Mouse (Mus musculus) spleen, adult 2 months (tissue): Measurements from ENCODE around the gene Gclc. TPM values are rescaled to one million over a fixed set of nuclear protein-coding genes. Genes with fewer than 3 reads are reported as not detected.

Source experiments
- DNase-seq, 2 experiments: peaks; one replicate each; pipeline versions ENCODE4 v3.0.0 to v3.0.0-alpha.2; 2012 to 2021; ENCODE audit warnings: low spot score in 2 of 2, low read depth in 1 of 2
- H3K27ac ChIP-seq: fragments of 200-500 bp; 2 replicates; pipeline ENCODE4 v1.5.1; 2012; ENCODE audit warnings: low read length, inconsistent platforms; ENCODE audit not compliant: insufficient read depth
- H3K27me3 ChIP-seq: fragments of 200-500 bp; 2 replicates; pipeline ENCODE4 v1.6.1; 2012; ENCODE audit warnings: mild to moderate bottlenecking, moderate library complexity, low read length, inconsistent platforms; ENCODE audit not compliant: control insufficient read depth, insufficient read depth
- H3K36me3 ChIP-seq: fragments of 200-500 bp; 2 replicates; pipeline ENCODE4 v1.6.1; 2012; ENCODE audit warnings: mild to moderate bottlenecking, low read length, inconsistent platforms; ENCODE audit not compliant: control insufficient read depth, insufficient read depth
- H3K4me1 ChIP-seq: fragments of 200-500 bp; 2 replicates; pipeline ENCODE4 v1.6.1; 2011; ENCODE audit warnings: inconsistent platforms; ENCODE audit not compliant: control insufficient read depth, insufficient read depth, insufficient read length
- H3K4me3 ChIP-seq: fragments of 200-500 bp; 2 replicates; pipeline ENCODE4 v1.5.1; 2011; ENCODE audit warnings: mild to moderate bottlenecking, inconsistent platforms; ENCODE audit not compliant: insufficient read depth, insufficient read length; ENCODE audit errors: extremely low read depth
- CTCF ChIP-seq: fragments of 200-500 bp; IDR thresholded peaks from 2 replicates; pipeline ENCODE4 v1.5.1; 2011; ENCODE audit warnings: mild to moderate bottlenecking, inconsistent platforms; ENCODE audit not compliant: insufficient read depth, insufficient read length, insufficient replicate concordance; ENCODE audit errors: extremely low read depth
- POLR2A ChIP-seq: fragments of 200-500 bp; IDR thresholded peaks from 2 replicates; pipeline ENCODE4 v1.6.1; 2011; ENCODE audit warnings: low read depth, low read length, inconsistent platforms
- WGBS: fragments of 180-500 bp; shearing (Covaris S2); methylation state at CpG from one replicate; pipeline ENCODE4 v1.1.7; 2018; 5-methylcytosine and 5-hydroxymethylcytosine counted together
- polyA plus RNA-seq: library from polyadenylated mRNA; depleted of rRNA; stranded (reverse); fragments of >200 nt; gene quantifications from 2 replicates; pipeline ENCODE4 v1.2.3, GENCODE M21; 2012

The Gclc gene
- polyA plus RNA-seq, 1 experiment = 14.1 TPM

GRCm38 (mm10) chr9:77793838-77794237, 39.5 kb downstream of the Gclc start:
- WGBS = 75% methylated on average over 3 of the region's 3 CpGs
- TF ChIP-seq CTCF = no peak
- no peak for TF ChIP-seq POLR2A
- peaks cover 31% of the 10 kb centered on the region for H3K36me3 ChIP-seq
- H3K27me3 ChIP-seq = no peaks in the 10 kb centered on the region
- no peak for DNase-seq
- no peak overlapping the region for H3K4me3 ChIP-seq
- no peak overlapping the region for H3K27ac ChIP-seq
- H3K4me1 ChIP-seq = no peaks in the 10 kb centered on the region

DNA sequence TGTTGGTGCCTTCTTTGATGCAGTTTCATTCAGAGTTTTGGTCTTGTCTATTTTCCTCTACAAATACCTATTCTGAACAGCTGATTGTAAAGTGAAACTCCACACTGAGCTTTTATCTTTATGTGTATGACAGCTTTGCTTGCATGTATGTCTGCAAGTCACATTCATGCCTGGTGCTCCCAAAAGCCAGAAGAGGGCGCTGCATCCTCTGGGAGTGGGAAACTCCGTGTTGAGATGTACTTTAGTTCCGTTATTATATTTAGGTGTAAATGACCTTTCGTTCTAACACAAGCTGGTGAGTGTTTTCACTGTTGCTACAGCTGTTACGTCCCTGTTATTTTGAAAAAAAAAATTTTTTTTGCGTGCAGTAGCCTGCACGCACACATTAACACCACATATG, 48.1 kb downstream of the Gclc start:
- Histone ChIP-seq H3K36me3 (no peaks in the 10 kb centered on the region), H3K4me3 (no peak overlapping the region), H3K4me1 (no peaks in the 10 kb centered on the region), H3K27me3 (no peaks in the 10 kb centered on the region), H3K27ac (no peak overlapping the region)
- TF ChIP-seq POLR2A (no peak), CTCF (peak; percentile 20; the same call in 1 of the 2 replicates)
- WGBS = 58% methylated on average over 7 of the region's 7 CpGs
- no peak for DNase-seq

GRCm38 (mm10) chr9:77806426-77806825, 52.1 kb downstream of the Gclc start:
- Histone ChIP-seq H3K27me3 (no peaks in the 10 kb centered on the region), H3K36me3 (no peaks in the 10 kb centered on the region), H3K4me1 (no peaks in the 10 kb centered on the region), H3K4me3 (0 out of 2 replicates have a peak overlapping the region, but pooled peaks have one; percentile 19), H3K27ac (no peak overlapping the region)
- WGBS = 39% methylated on average over 3 of the region's 3 CpGs
- DNase-seq = no peak
- TF ChIP-seq CTCF (no peak), POLR2A (no peak)

DNA sequence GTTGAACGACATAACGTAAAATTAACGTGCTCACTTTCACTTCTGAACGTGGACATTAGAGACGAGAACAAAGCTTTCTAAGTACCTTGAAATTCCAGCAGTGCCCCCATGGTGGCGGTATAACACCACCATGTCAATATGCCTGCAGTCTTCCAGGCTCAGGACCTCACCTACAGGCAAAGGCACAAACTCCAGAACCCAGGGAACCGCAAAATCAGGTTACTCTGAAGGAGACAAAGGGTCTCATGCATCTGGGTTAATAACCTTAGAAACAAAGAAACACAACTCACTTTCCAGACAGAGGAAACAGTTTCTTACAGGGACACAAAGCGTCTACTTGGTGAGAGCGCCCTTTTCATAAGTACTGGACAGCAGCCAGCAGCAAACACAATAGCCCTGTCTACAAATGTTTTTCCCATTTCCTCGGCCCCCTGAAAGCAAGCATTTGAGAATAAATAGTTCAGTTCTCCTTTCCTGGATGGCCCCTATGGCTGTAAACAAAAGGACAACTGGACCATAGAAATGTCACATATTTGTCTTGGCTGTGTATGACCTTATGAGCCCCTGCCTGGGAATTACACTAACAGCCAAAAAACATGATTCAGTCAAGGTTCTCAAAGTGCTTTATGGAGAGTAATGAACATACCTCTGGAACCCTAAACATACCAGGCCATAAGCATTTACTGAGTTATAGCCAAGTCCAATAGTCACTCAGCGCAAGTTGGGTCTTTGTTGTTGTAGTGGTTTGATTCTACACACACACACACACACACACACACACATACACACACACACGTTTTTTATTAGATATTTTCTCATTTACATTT, 52.7 kb downstream of the Gclc start:
- TF ChIP-seq POLR2A = no peak
- peak; percentile 89; the same call in 1 of the 2 replicates for TF ChIP-seq CTCF
- H3K27ac ChIP-seq = no peak overlapping the region

GRCm38 (mm10) chr9:77808481-77808880, 54.1 kb downstream of the Gclc start:
- Histone ChIP-seq H3K4me1 (no peaks in the 10 kb centered on the region), H3K4me3 (no peak overlapping the region), H3K27me3 (no peaks in the 10 kb centered on the region), H3K27ac (no peak overlapping the region), H3K36me3 (no peaks in the 10 kb centered on the region)
- TF ChIP-seq POLR2A (no peak), CTCF (no peak)
- DNase-seq = no peak
- WGBS = 75% methylated on average over 6 of the region's 6 CpGs

More for the DNA sequence above, 52.7 kb downstream of the Gclc start:
- Histone ChIP-seq H3K27me3 (no peaks in the 10 kb centered on the region), H3K36me3 (no peaks in the 10 kb centered on the region), H3K4me1 (no peaks in the 10 kb centered on the region), H3K4me3 (0 out of 2 replicates have a peak overlapping the region, but pooled peaks have one; percentile 19)
- peak; percentile 62 to 77 for DNase-seq
- WGBS = 23% methylated on average over 12 of the region's 12 CpGs

DNA sequence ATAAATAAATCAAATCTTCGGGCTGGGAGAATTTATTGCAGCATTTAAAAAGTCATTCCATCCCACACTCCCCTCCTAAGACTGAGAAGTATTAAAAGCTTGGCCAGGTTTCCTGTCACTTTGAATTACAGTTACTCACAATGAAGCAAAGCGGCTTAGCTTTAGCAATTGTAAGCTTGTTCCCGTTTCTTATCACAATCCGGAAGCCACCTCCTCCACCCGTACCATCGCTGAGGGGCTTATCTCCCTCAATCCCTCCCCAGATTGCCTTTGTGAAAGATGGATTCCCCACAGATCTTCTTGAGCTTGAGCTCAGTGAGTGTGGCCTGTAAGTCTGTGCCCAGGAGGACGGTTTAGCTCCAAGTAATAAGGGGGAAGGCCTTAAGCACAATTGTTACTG, 64.5 kb downstream of the Gclc start:
- 50% methylated on average over 7 of the region's 7 CpGs for WGBS
- TF ChIP-seq CTCF (no peak), POLR2A (no peak)
- no peak for DNase-seq
- Histone ChIP-seq H3K27ac (no peak overlapping the region), H3K4me3 (no peak overlapping the region), H3K27me3 (no peaks in the 10 kb centered on the region), H3K4me1 (no peaks in the 10 kb centered on the region; the same call in 1 of the 2 replicates), H3K36me3 (no peaks in the 10 kb centered on the region)

DNA sequence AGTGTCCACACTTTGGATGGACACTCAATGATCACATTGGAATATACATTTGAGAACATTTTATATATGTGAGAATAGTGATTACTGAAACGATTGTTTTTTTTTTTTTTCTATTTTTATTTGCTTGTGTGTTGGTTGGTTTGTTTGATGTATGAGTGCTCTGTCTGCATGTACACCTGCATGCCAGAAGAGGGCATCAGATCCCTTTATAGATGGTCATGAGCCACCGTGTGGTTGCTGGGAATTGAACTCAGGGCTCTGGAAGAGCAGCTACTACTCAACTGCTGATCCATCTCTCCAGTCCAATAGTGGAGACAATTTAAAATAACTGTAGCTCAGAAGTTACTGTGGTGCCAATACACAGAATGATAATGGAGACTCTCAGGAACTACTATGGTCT, 65.0 kb downstream of the Gclc start:
- no peak for TF ChIP-seq POLR2A
- TF ChIP-seq CTCF = no peak
- H3K4me3 ChIP-seq = no peak overlapping the region
- H3K4me1 ChIP-seq = no peaks in the 10 kb centered on the region; the same call in 1 of the 2 replicates
- H3K27me3 ChIP-seq = no peaks in the 10 kb centered on the region
- no peak for DNase-seq
- 75% methylated on average over 2 of the region's 2 CpGs for WGBS
- no peaks in the 10 kb centered on the region for H3K36me3 ChIP-seq
- no peak overlapping the region for H3K27ac ChIP-seq
